Mouse (Mus musculus) erythroblast, embryonic 14.5 days (primary cell): Measurements from ENCODE around the gene Gpr171. TPM values are rescaled to one million over a fixed set of nuclear protein-coding genes. Genes with fewer than 3 reads are reported as not detected.
"Not testable (repeated sequence)": the region's sequence is repeated elsewhere in the genome, so short reads cannot be mapped to it uniquely, and the experiment has no call there.

Experiments used
- H3K27me3 ChIP-seq: 2 replicates; pipeline ENCODE4 v1.6.1; 2012; ENCODE audit warnings: inconsistent platforms; ENCODE audit not compliant: control insufficient read depth
- H3K36me3 ChIP-seq: 2 replicates; pipeline ENCODE4 v1.6.1; 2012; ENCODE audit warnings: mild to moderate bottlenecking, inconsistent platforms; ENCODE audit not compliant: control insufficient read depth
- H3K4me1 ChIP-seq: 2 replicates; pipeline ENCODE4 v1.6.1; 2012; ENCODE audit warnings: inconsistent platforms; ENCODE audit not compliant: control insufficient read depth
- H3K4me3 ChIP-seq: replicated peaks from 2 replicates; pipeline ENCODE3; 2012; ENCODE audit warnings: moderate library complexity, mild to moderate bottlenecking, inconsistent platforms
- H3K9me3 ChIP-seq: 2 replicates; pipeline ENCODE4 v1.6.1; 2012; ENCODE audit warnings: low read length, inconsistent platforms, mixed read lengths; ENCODE audit not compliant: control insufficient read depth
- GATA1 ChIP-seq: IDR thresholded peaks from 2 replicates; pipeline ENCODE4 v1.6.1; 2012; ENCODE audit warnings: low read length, inconsistent platforms, mixed read lengths
- TAL1 ChIP-seq: IDR thresholded peaks from 3 replicates; pipeline ENCODE4 v1.6.1; 2012; ENCODE audit warnings: low read length, inconsistent platforms, mixed read lengths
- polyA plus RNA-seq: library from polyadenylated mRNA; stranded (reverse); fragments of >175 nt; gene quantifications from 2 replicates; pipeline ENCODE4 v1.2.3, GENCODE M21; 2012

Gene Gpr171
- polyA plus RNA-seq, 1 experiment, result not detected

DNA sequence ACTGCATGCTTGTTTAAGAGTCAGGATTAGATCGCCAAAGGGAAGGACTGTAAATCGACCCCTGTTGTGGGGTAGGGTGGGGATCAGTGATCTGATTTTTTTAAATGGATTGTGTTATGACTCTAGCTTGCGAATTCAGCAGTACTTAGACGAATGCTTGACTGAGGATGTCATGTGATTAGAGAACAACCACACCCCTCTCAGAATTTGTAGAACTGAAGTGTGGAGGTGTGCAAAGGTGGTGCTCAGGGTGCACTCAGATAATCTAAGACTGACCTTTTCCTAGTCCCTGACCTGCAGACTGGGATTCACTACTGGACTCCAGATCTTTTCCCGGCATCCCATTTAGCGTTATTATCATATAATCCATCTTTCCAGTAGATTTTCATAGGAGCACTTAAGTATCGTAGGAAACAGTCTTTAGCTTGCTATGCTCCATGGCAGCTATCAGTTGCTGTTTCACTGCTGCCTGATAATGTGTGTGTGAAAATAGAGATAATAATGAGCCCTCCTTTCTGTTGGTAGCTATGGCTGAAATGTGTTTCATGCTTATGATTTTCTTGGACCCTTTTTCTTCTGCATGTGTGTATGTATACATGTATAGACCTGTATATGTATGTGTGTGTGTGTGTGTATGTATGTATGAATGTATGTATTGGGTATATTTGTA lies 20.3 kb upstream of the Gpr171 start:
- H3K36me3 ChIP-seq, result no peaks in the 10 kb centered on the region
- TF ChIP-seq TAL1, result no peak
- H3K9me3 ChIP-seq, result no peaks in the 10 kb centered on the region
- peaks cover 12% of the 10 kb centered on the region for H3K4me1 ChIP-seq
- H3K27me3 ChIP-seq, result no peaks in the 10 kb centered on the region
- no peak overlapping the region for H3K4me3 ChIP-seq

DNA sequence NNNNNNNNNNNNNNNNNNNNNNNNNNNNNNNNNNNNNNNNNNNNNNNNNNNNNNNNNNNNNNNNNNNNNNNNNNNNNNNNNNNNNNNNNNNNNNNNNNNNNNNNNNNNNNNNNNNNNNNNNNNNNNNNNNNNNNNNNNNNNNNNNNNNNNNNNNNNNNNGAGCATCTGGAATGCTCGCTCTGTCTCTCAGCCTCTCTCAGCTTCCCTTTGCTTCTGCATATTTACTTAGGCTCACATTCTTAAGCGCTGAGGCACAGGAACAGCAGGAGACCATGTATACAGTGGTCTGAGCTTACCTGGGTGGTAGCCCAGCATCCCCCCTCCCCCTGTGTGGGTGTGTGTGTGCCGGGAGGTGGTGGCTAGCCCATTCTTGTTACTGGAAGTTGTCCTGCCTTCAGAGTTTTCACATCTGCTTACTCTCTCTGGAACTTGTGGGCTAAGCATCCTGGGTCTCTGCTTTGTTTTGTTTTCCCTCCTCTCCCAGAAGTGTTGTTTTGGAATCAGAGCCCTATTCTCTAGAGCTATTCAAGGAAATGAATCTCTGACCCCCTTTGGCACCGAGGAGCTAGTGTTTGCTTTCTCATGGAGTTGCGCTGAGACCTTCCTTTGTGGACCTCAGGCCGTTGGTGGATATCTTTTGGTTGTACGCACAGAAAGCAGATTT lies 19.6 kb upstream of the Gpr171 start:
- Histone ChIP-seq H3K27me3 (no peaks in the 10 kb centered on the region), H3K4me3 (no peak overlapping the region), H3K9me3 (no peaks in the 10 kb centered on the region), H3K36me3 (no peaks in the 10 kb centered on the region), H3K4me1 (peaks cover 12% of the 10 kb centered on the region)
- TF ChIP-seq TAL1 (no peak), GATA1 (no peak)

DNA sequence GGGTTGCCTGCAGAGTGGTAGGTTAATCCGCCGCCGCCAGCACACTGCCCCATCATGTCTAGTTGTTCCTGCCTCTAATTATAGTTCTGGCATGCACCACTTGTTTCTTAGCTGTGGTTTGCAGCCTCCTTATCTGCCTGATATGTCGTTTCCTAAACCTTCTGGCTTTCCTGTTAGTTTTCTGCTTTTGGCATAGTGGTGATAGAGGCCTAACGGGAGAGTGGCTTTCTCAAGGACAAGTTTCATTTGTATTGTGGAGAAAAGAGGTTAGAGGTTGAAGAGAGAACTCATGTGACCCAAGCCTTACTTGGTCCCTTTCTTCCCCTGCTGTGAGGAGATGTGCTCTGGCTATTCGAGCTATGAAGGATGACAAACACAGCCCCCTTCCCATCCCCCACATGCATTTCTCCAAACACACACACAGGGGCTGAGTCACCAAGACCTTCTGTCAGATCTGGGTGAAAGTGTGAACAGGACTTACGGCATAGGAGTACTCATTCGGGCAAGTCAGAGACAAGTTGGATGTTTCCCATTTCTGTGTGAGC lies 12.4 kb upstream of the Gpr171 start:
- Histone ChIP-seq H3K36me3 (no peaks in the 10 kb centered on the region), H3K27me3 (no peaks in the 10 kb centered on the region), H3K9me3 (no peaks in the 10 kb centered on the region), H3K4me1 (no peaks in the 10 kb centered on the region), H3K4me3 (no peak overlapping the region)
- no peak for TF ChIP-seq TAL1
- TF ChIP-seq GATA1, result no peak

DNA sequence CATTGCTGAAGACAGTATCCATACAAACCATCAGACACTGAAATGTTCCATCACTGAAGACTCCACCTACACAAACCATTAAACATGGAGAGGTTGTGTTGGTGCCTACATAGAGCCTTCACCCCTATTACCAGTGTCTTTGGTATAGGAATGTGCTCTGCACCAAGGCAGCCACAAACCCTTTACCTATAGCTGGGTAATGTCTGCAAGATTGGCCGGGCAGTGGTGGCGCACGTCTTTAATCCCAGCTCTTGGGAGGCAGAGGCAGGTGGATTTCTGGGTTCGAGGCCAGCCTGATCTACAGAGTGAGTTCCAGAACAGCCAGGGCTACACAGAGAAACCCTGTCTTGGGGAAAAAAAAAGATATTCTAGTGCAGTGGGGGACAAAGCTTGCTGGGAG lies 11.7 kb upstream of the Gpr171 start:
- not testable (repeated sequence) for H3K36me3 ChIP-seq, H3K4me1 ChIP-seq, H3K9me3 ChIP-seq, H3K4me3 ChIP-seq, H3K27me3 ChIP-seq

DNA sequence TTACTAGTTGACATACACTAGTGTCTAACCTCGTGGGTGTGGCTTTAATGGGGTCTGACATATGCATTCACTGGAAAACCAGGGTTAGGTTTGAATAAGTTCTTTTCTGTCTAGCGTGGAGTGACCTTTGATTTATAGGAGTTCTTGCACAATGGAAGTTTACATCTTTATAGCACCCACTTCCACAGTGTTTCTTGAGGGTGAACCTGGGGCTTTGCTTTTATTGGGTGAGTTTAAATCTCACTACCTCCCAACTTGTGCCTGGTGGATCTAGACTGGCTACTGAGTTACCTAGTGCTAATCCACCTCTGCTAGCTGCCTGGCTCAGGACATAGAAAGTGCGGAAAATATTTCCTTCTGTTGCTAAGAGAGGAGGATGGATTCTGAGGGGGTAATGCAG lies 10.3 kb upstream of the Gpr171 start:
- no peaks in the 10 kb centered on the region for H3K4me1 ChIP-seq

DNA sequence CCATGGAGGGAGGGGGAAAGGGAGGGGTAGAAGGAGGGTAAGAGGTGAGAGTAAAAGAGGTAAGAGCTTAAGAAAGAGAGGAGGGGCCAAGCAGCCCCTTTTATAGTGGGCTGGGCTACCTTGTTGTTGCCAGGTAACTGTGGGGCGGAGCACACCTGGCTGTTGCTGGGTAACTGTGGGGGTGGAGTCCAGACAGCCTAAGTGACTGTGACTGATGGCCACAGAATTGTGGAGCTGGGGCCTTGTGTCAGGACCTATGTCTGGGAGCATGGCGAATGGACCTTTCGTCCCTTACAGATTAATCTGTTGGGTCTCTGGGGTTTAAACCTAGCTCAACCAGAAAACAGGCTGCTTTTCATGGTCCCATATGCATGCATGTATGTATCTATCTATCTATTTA lies 8.2 kb upstream of the Gpr171 start:
- not testable (repeated sequence) for H3K9me3 ChIP-seq, H3K36me3 ChIP-seq, H3K27me3 ChIP-seq, H3K4me3 ChIP-seq, H3K4me1 ChIP-seq

More for the DNA sequence above, 10.3 kb upstream of the Gpr171 start:
- Histone ChIP-seq H3K27me3 (no peaks in the 10 kb centered on the region), H3K36me3 (no peaks in the 10 kb centered on the region), H3K4me3 (no peak overlapping the region), H3K9me3 (no peaks in the 10 kb centered on the region)
- no peak for TF ChIP-seq TAL1
- no peak for TF ChIP-seq GATA1

DNA sequence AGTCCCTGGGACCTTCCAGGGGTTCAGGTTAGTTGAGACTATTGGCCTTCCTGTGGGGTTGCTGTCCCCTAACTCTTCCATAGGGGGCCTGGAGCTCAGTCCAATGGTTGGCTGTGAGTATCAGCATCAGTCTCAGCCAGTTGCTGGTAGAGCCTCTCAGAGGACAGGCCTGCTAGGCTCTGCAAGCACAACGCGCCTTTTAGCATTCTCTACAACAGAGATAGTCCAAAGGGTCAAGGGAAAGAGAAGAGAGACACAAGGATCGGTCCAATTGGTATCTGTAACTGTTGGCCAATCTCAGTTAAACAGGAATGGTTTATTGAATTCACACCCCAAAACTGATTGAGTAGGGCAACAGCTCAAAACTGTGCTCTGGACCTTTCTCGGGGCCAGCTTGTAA lies 5.8 kb upstream of the Gpr171 start:
- TF ChIP-seq GATA1 (no peak), TAL1 (no peak)
- Histone ChIP-seq H3K4me1 (peaks cover 4% of the 10 kb centered on the region), H3K9me3 (no peaks in the 10 kb centered on the region), H3K27me3 (no peaks in the 10 kb centered on the region), H3K36me3 (no peaks in the 10 kb centered on the region), H3K4me3 (no peak overlapping the region)

DNA sequence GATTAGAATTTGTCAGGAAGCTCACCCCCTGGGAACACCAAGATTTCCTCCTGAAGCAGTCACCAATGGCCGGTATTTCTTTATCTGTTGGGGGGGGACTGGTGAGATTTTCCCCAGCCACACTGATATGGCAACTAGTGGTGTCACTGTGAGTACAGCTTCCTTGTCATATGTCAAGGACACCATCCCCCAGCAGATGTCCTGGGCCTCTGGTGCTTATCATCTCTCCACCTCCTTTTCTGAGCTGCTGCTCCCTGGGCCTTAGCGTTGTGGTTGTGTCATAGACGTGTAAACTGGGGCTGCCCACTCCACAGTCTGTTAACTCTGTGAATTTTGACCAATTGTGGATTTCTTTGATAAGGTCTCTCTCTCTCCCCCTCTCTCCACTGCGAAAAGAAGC lies 2.8 kb upstream of the Gpr171 start:
- H3K36me3 ChIP-seq, result no peaks in the 10 kb centered on the region
- H3K4me1 ChIP-seq, result peaks cover 4% of the 10 kb centered on the region
- TF ChIP-seq GATA1 (no peak), TAL1 (no peak)
- H3K9me3 ChIP-seq, result no peaks in the 10 kb centered on the region
- no peak overlapping the region for H3K4me3 ChIP-seq
- no peaks in the 10 kb centered on the region for H3K27me3 ChIP-seq

DNA sequence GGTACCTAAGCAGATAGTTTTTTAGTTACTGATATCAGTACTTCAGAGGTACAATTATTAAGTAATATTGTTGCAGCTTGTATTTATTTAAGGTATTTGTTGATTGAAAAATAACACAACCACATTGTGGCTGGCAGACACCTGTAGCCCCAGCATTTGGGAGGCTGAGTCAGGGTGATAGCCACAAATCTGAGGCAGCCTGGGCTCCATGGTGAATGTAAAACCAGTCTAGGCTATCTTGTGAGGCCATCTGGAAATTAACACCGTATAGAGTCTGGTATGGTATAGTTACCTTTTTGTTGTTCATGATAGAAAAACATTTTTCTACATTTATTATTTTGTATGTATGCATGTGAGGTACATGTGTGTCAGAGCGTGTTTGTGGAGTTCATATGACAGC lies 525 bp upstream of the Gpr171 start:
- no peak overlapping the region for H3K4me3 ChIP-seq
- H3K36me3 ChIP-seq, result no peaks in the 10 kb centered on the region
- H3K9me3 ChIP-seq, result no peaks in the 10 kb centered on the region
- TF ChIP-seq GATA1, result no peak
- TF ChIP-seq TAL1, result no peak
- H3K27me3 ChIP-seq, result no peaks in the 10 kb centered on the region
- peaks cover 4% of the 10 kb centered on the region for H3K4me1 ChIP-seq

DNA sequence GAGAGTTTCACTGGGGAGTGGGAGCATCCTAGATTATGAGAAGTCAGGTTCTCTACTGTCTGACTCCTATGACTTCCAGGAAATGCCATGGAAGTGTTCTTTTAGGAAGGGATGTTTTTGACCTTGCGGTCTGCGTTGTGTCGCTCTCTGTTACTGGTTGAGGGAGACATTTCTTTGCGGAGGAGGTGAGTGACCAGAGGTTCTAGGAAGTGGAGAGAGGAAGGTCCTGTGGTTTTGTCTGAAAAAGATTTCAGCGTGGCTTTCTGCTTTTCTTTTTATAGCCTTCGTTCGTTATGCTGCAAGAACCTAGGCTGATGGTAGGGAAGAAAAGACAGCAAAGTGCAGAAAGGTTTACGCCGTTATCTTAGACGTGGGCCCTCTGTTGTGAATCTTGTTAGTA lies 3.1 kb downstream of the Gpr171 start:
- no peaks in the 10 kb centered on the region for H3K27me3 ChIP-seq
- no peak overlapping the region for H3K4me3 ChIP-seq
- no peaks in the 10 kb centered on the region for H3K4me1 ChIP-seq
- H3K36me3 ChIP-seq, result no peaks in the 10 kb centered on the region
- H3K9me3 ChIP-seq, result no peaks in the 10 kb centered on the region
- no peak for TF ChIP-seq TAL1
- TF ChIP-seq GATA1, result no peak
